Mouse (Mus musculus) heart, postnatal 14 days (tissue): ENCODE data around the gene Esr1. TPM values are rescaled to one million over a fixed set of nuclear protein-coding genes. Genes with fewer than 3 reads are reported as not detected.

ENCODE experiments used
- DNase-seq, 2 experiments: peaks; one replicate each; pipeline ENCODE4 v3.0.0; 2021 to 2022
- intact Hi-C: fragments of 180-260 bp; cut with DNase I; formaldehyde crosslinking; loops from one replicate; pipeline ENCODE4 v1.15.1; 2025
- total RNA-seq, 2 experiments: library from RNA; stranded (reverse); gene quantifications; 2 replicates each; pipeline ENCODE4 v1.2.3; 2021

Gene Esr1
- total RNA-seq, 2 experiments from 2014 or later: 0.59 to 1.2 TPM

GRCm38 (mm10) chr10:5045213-5045612 lies 433.8 kb downstream of the Esr1 start:
- no peak for DNase-seq
- intact Hi-C loops: no loop called here

- DNase-seq: no peak
- intact Hi-C loops: loop anchor here (2.0 kb wide), 1 partner anchor 13 kb away; no protein-coding TSS in a partner anchor
These were observed 434.3 kb downstream of the Esr1 start for GRCm38 (mm10) chr10:5045671-5046070.

Other genes with a start within 250 kb of the Esr1 start
- gene Zbtb2, start 223.5 kb upstream of the Esr1 start, total RNA-seq: 1 to 10 TPM; 6.6 to 7.7 TPM
- 10 to 100 TPM; 49.3 to 50.9 TPM for gene Rmnd1, start 179.2 kb upstream of the Esr1 start, total RNA-seq
- 1 to 10 TPM; 7.1 TPM for gene Armt1, start 179.1 kb upstream of the Esr1 start, total RNA-seq
- under 1 TPM; 0.20 to 0.96 TPM for gene Ccdc170, start 129.1 kb upstream of the Esr1 start, total RNA-seq